Mouse (Mus musculus) cerebellum, adult 2 months (tissue): ENCODE results near the gene Lrrc75b. TPM values are rescaled to one million over a fixed set of nuclear protein-coding genes. Genes with fewer than 3 reads are reported as not detected.

ENCODE experiments used
- DNase-seq, 2 experiments: peaks; one replicate each; pipeline ENCODE4 v3.0.0; 2021
- H3K27ac ChIP-seq: fragments of 200-500 bp; 2 replicates; pipeline ENCODE4 v1.5.1; 2012; ENCODE audit warnings: low read length, control low read depth, inconsistent platforms; ENCODE audit not compliant: insufficient read depth
- H3K27me3 ChIP-seq: fragments of 200-500 bp; 2 replicates; pipeline ENCODE4 v1.6.1; 2012; ENCODE audit warnings: inconsistent platforms, mild to moderate bottlenecking, low read length, moderate library complexity; ENCODE audit not compliant: control insufficient read depth, insufficient read depth
- H3K4me1 ChIP-seq: fragments of 200-500 bp; 2 replicates; pipeline ENCODE4 v1.6.1; 2011; ENCODE audit warnings: low read length; ENCODE audit not compliant: control insufficient read depth, insufficient read depth
- H3K4me3 ChIP-seq: fragments of 200-500 bp; replicated peaks from 2 replicates; pipeline ENCODE3; 2011; ENCODE audit warnings: mild to moderate bottlenecking, low read depth, low read length, control low read depth; ENCODE audit not compliant: insufficient read depth
- CTCF ChIP-seq: fragments of 200-500 bp; IDR thresholded peaks from 2 replicates; pipeline ENCODE4 v1.5.1; 2011; ENCODE audit warnings: low read depth, mild to moderate bottlenecking, control low read depth, low read length, moderate library complexity, borderline replicate concordance; ENCODE audit not compliant: insufficient read depth
- POLR2A ChIP-seq: fragments of 200-500 bp; IDR thresholded peaks from 2 replicates; pipeline ENCODE4 v1.6.1; 2011; ENCODE audit warnings: low read length, control low read depth, borderline replicate concordance; ENCODE audit not compliant: insufficient read depth
- WGBS: fragments of 180-500 bp; shearing (Covaris S2); methylation state at CpG from one replicate; pipeline ENCODE4 v1.1.7; 2018; 5-methylcytosine and 5-hydroxymethylcytosine counted together
- polyA plus RNA-seq: library from polyadenylated mRNA; depleted of rRNA; stranded (reverse); fragments of >200 nt; gene quantifications from 2 replicates; pipeline ENCODE4 v1.2.3, GENCODE M21; 2012

Lrrc75b gene
- polyA plus RNA-seq, 1 experiment = 23.8 TPM

DNA sequence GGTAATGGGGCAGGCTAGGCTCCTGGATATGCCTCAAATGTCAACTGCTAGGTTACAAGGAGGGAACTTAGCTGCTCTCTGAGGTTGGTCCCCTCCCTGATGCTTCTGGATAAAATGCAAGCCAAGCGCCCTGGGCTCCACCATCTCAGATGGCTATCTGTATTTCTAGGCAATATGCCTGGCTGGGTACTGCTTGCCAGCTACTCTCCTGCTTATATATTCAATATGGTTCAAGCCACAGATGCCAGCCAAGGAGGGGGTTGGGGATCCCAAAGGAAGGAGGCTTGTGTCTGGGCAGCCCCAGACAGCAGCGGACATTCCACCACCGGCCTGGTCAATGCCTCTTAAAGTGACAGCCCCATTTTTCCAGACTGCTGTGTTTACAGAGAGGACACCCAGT, 1.6 kb downstream of the Lrrc75b start:
- H3K27ac ChIP-seq = peak overlapping the region; percentile 72

GRCm38 (mm10) chr10:75556026-75556425, 4.1 kb downstream of the Lrrc75b start:
- Histone ChIP-seq H3K4me1 (peaks cover 14% of the 10 kb centered on the region), H3K27me3 (no peaks in the 10 kb centered on the region), H3K27ac (no peak overlapping the region), H3K4me3 (no peak overlapping the region)
- DNase-seq = peak; percentile 51 to 69
- TF ChIP-seq CTCF (no peak), POLR2A (no peak)
- WGBS = 34% methylated on average over 9 of the region's 9 CpGs

More for the DNA sequence above, 1.6 kb downstream of the Lrrc75b start:
- TF ChIP-seq POLR2A = no peak; the same call in 1 of the 2 replicates
- no peak for TF ChIP-seq CTCF
- Histone ChIP-seq H3K27me3 (no peaks in the 10 kb centered on the region), H3K4me1 (peaks cover 23% of the 10 kb centered on the region), H3K4me3 (peak overlapping the region; percentile 93)
- DNase-seq = peak; percentile 77 to 86
- WGBS = 1% methylated on average over 3 of the region's 3 CpGs

DNA sequence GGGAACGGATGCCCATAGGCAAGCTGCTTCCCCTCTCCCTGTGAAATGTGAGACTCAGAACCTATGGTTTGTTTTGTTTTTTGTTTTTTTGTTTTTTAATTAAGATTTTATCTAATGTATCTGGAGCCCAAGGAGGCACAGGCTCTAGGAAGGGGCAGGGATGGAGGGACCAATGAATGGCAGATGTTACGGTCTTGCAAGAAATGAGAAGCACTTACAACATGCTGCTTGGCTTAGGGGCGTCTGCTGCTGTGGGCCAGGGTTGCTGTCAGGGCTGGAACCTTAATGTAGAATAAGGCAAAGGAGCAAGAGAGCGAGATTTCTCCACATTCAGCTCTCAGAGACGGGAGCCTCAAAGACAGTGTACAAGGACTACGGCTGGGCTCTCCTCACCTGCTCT, 4.6 kb downstream of the Lrrc75b start:
- TF ChIP-seq POLR2A (no peak), CTCF (no peak)
- DNase-seq = no peak
- WGBS = 71% methylated on average over 6 of the region's 6 CpGs
- no peak overlapping the region for H3K27ac ChIP-seq
- peaks cover 10% of the 10 kb centered on the region for H3K4me1 ChIP-seq
- H3K4me3 ChIP-seq = no peak overlapping the region
- no peaks in the 10 kb centered on the region for H3K27me3 ChIP-seq

DNA sequence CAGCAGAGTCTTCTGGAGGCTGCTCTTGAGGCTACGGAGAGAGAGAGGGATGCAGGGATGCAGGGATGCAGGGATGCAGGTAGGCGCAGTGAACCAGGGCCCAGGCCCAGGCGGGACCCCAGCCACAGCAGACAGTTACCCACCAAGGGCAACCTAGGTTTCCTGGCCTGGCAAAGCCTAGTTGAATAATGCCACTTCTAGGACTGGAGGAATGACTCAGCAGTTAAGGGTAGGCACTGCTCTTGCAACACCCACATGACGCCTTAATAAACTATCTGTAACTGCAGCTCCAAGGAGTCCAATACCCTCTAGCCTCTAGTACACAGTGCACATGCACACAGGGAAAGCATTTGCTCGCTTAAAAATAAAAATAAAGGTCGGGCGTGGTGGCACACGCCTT, 6.0 kb downstream of the Lrrc75b start:
- DNase-seq = no peak
- no peaks in the 10 kb centered on the region for H3K27me3 ChIP-seq
- TF ChIP-seq POLR2A (no peak), CTCF (no peak)
- peaks cover 7% of the 10 kb centered on the region for H3K4me1 ChIP-seq
- no peak overlapping the region for H3K27ac ChIP-seq
- WGBS = 93% methylated on average over 8 of the region's 8 CpGs
- H3K4me3 ChIP-seq = no peak overlapping the region

GRCm38 (mm10) chr10:75552701-75553450, 7.3 kb downstream of the Lrrc75b start:
- Histone ChIP-seq H3K27ac (no peak overlapping the region), H3K4me3 (no peak overlapping the region), H3K27me3 (no peaks in the 10 kb centered on the region), H3K4me1 (peaks cover 2% of the 10 kb centered on the region; the same call in 1 of the 2 replicates)
- TF ChIP-seq POLR2A (no peak), CTCF (no peak)
- WGBS = 79% methylated on average over 13 of the region's 13 CpGs
- no peak for DNase-seq

GRCm38 (mm10) chr10:75552106-75552505, 8.0 kb downstream of the Lrrc75b start:
- H3K27ac ChIP-seq = no peak overlapping the region
- TF ChIP-seq CTCF = no peak
- TF ChIP-seq POLR2A = no peak
- no peak overlapping the region for H3K4me3 ChIP-seq
- H3K27me3 ChIP-seq = no peaks in the 10 kb centered on the region
- WGBS = 85% methylated on average over 2 of the region's 2 CpGs
- no peaks in the 10 kb centered on the region; the same call in 1 of the 2 replicates for H3K4me1 ChIP-seq
- DNase-seq = no peak

- WGBS = 43% methylated on average over 12 of the region's 12 CpGs
- H3K4me1 ChIP-seq = no peaks in the 10 kb centered on the region; the same call in 1 of the 2 replicates
- TF ChIP-seq POLR2A (no peak), CTCF (no peak)
- DNase-seq = no peak
- no peak overlapping the region for H3K27ac ChIP-seq
- no peak overlapping the region for H3K4me3 ChIP-seq
- no peaks in the 10 kb centered on the region for H3K27me3 ChIP-seq
These were observed 9.0 kb downstream of the Lrrc75b start for GRCm38 (mm10) chr10:75551175-75551574.

- Histone ChIP-seq H3K27ac (no peak overlapping the region), H3K4me3 (no peak overlapping the region), H3K27me3 (no peaks in the 10 kb centered on the region), H3K4me1 (no peaks in the 10 kb centered on the region; the same call in 1 of the 2 replicates)
- no peak for DNase-seq
- 76% methylated on average over 7 of the region's 7 CpGs for WGBS
- TF ChIP-seq POLR2A (no peak), CTCF (no peak)
These were observed 10.2 kb downstream of the Lrrc75b start for GRCm38 (mm10) chr10:75549886-75550285.
